Mouse (Mus musculus) adrenal gland, adult 18-20 months (tissue): Measurements from ENCODE around the gene Izumo1r. TPM values are rescaled to one million over a fixed set of nuclear protein-coding genes. Genes with fewer than 3 reads are reported as not detected.

Experiments
- DNase-seq, 2 experiments: peaks; one replicate each; pipeline ENCODE4 v3.0.0; 2021 to 2022; ENCODE audit warnings: low spot score in 2 of 2
- total RNA-seq, 2 experiments: library from RNA; stranded (reverse); gene quantifications; 1 replicate in 1 of 2; 2 replicates in 1 of 2; pipeline ENCODE4 v1.2.3; 2021

Gene Izumo1r
- total RNA-seq, 2 experiments from 2014 or later, result not detected

DNA sequence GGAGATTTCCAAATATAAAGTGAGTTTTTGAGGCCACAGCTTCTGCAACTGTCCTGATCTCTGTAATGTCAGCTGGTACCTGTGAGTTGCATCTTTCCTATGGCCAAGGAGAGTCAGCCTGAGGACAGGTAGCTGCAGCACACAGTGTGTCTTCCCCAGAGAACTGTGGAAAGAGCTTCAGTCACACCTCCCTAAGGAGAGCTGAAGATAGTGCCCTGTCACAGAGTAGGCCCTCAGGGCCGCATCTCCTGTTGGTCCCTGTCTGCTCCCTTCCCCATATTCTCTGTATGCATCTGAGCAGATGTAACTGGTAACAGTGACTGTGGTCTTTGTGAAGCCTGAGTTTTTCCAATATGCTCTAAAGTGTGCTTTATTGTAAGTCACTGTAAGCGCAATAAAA is 33.4 kb downstream of the Izumo1r start:
- DNase-seq, result no peak

DNA sequence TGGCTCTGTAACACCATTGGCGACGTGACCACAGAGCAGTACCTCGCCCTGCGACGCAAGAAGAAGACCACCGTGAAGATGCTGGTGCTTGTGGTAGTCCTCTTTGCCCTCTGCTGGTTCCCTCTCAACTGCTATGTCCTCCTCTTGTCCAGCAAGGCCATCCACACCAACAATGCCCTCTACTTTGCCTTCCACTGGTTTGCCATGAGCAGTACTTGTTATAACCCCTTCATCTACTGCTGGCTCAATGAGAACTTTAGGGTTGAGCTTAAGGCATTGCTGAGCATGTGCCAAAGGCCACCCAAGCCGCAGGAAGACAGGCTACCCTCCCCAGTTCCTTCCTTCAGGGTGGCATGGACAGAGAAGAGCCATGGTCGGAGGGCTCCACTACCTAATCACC is 35.4 kb downstream of the Izumo1r start:
- no peak for DNase-seq

DNA sequence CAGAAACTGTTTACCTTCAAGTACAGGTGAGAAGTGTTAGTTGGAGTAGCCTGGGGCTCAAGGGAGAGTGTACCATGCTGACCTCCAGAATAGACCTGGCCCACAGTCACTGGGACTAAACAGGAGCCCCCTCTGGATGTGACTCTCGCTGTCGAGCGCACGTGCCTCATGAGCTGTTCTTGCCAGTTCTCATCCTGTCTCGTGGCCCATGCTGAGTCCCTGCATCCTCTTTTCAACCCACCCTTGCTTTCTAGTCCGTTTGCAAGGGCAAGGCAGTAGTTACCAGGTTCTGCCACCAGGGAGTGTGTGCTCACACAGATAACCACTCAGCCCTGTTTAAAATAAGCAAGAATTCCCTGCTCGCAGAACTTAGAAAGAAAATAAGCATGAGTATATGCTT is 36.8 kb downstream of the Izumo1r start:
- DNase-seq, result peak; percentile 28 to 48

DNA sequence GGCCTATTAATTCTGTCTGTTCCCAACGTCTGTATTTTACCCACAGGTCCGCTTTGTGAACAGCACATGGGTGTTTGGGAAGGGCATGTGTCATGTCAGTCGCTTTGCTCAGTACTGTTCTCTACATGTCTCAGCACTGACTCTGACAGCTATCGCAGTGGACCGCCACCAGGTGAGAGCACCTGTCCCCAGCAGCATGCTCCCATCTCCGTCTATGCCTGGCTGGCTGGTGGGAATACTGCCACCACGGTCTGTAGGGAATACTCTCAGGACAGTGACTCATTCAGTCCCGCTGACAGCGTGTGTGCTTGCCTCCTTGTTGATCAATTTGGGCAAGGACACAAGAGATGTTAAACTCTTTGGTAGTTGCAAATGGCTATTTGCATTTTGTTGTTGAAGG is 39.0 kb downstream of the Izumo1r start:
- DNase-seq, result no peak

DNA sequence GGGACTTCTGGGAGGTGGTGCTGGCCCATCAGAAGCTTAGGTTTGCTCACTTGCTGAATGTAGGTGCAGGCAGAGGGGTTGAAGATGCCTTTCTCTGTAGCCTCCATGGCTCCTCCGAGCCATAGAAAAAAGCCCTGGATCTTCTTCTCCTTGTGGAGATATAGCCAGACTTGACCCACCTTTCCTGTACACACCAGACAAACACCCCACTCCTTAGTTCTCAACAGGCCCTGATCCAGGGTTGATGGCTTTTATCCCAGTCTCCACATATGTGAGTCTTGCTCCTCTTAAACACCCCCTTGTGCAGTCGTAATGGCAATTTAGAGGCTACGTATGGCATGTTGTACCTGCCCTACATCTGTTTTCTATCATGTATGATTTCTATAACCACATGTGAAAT is 40.6 kb downstream of the Izumo1r start:
- no peak for DNase-seq

DNA sequence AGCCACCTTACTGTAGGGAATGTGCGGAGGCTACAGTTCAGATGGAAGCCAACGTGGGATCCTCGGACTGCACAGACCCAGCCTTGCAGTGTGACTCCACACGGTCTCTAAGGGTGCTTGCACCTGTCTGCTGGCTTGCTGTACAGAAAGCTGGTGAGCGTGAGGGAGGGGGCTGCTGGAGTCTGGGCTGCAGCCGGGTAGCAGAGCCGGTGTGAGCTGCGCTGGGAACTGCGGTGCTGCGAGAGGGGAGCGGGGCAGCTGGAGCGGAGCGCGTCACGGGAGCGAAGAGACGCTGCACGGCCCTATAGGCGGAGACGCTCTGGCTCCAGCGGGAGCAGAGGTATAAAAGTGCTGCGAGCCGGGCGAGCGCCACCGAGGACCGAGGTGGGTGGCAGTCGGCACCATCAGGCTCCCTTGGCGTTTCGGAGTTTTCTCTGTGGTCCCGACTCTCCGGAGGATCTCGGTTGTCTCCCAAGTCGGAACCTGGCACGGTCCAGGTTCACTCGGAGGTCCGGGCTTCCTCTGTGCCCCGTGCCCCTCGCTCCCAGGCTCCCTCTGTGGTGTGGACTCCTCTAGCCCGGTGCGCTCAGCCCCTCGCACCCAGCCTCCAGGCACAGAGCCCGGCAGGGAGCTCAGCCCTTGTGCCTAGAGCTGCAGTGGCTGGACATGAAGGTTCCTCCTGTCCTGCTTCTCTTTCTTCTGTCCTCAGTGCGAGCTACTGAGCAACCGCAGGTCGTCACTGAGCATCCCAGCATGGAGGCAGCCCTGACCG is 43.7 kb downstream of the Izumo1r start, which contains the start of gene Gpr83:
Gene Gpr83, plus strand, starts transcription at position 343 of the 772 bp plus-strand sequence.
- DNase-seq, result no peak

DNA sequence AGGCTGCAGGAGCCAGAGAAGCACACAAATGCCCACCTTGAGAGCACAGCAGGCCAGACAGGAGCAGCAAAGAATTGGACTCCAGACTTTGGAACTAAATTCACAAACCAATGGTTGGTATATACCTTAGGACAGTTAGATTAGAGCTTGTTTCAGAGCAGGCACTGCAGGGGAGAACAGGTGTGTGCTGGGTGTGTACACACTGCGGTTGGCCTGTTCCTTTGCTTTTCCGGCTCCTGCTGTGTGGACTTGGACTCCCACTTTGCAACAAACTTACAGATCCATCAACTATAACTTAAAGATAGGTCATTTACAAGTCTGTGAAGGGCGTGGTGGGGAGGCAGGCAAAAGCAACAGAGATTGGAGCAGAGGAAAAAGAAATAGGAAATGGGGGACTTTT is 45.0 kb downstream of the Izumo1r start:
- no peak for DNase-seq

DNA sequence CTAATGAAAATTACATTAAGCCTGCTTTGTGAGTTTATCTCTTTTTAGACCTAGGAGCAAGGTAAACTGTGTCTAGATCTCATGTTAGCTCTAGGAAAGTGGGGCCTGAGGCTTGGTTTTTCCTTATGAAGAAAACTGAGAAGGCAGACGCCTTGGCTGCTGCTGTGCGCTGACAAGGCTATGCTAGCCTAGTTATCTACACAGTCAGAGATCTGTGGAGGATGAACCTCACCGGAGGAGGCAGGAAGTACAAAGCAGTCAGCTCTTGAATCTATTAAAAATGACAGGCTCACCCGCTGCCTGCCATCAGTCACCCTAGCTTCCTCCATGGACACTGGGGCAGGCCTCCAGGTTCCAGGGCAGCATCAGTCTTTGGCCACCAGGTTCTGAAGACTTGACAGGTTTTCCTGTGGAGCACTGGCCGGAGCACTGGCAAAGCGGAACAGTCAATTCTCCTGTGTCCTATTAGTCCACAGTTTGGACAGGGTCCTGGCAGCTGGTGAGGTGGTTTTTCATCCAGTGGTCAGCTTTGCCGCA is 45.5 kb downstream of the Izumo1r start:
- no peak for DNase-seq

- no peak for DNase-seq
Measured at GRCm38 (mm10) chr9:14856922-14857654, 46.7 kb downstream of the Izumo1r start.

- DNase-seq, result no peak
Measured at GRCm38 (mm10) chr9:14854585-14854984, 49.2 kb downstream of the Izumo1r start.

DNA sequence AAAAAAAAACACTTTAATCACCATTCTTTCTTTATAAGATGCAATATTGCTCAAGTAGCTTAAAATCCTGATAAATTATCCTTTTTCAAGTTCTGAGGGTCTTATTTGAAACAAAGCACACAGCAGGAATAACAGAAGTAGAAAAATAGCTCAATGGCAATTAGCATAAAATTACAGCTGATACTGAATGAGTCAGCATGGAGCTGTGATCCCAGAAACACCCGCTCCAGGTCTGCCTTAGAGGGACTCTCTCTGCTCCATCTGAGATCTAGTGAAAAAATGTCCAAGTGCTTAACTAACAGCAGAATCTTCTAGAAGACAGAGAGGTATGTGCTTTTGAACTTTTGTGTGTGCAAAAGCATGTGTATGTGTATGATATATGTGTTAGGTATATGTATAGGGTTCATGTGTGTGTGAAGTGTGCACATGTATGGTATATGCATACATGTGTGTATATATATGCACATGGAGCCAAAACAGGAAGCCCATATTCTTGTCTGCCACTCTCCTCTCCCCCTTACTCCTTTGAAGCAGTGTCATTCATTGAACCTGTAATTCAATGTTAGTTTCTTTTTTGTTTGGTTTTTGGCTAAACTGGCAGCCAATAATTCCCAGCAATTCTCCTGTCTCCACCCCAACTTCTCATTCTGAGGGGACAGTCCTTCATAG is 55.3 kb downstream of the Izumo1r start:
- DNase-seq, result no peak

GRCm38 (mm10) chr9:14846428-14846827 is 57.3 kb downstream of the Izumo1r start:
- DNase-seq, result no peak

GRCm38 (mm10) chr9:14843901-14844300 is 59.8 kb downstream of the Izumo1r start:
- DNase-seq, result no peak

- no peak for DNase-seq
Measured at GRCm38 (mm10) chr9:14843311-14843857, 60.4 kb downstream of the Izumo1r start.

- DNase-seq, result no peak
Measured at GRCm38 (mm10) chr9:14841878-14842761, 61.6 kb downstream of the Izumo1r start.

DNA sequence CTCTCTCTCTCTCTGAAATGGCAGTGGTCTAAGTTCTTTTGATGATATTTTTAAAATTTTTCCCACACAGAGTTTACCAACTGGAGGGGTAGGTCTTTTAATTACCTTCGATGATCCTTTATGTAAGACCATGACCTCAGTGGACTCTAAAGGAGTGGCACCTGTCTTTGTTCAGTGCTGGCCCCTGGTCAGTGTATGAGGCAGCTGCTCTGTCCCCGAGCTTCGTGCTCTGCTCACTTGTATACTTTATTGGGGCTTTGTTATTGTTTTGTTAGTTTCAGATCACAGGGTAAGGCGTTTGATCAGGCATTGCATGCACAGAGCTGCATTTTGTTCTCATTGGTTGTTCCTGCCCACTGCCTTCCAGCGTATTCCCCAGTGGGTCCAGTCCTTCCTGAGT is 63.8 kb downstream of the Izumo1r start:
- no peak for DNase-seq

DNA sequence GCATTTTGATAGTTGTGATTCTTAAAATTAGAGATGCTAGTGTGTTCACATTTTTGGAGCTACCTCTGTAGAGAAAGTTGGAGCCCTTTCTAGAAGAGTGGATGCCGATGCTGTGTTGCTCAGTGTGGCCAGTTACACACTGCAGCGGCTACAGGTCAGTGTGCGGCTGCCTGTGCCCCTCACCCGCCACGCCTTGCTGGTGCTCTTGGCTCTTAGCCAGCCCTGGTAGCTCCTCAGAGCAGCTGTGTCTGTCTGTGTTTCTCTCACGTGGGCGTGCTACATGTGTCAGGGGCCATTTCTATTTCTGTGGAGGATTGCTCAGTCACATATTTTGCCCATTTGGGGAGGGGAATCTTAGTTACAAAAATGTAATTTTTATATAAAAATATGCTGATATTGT is 64.2 kb downstream of the Izumo1r start:
- DNase-seq, result no peak
